Mouse (Mus musculus): ENCODE results near the gene Ttc30a1. TPM values are rescaled to one million over a fixed set of nuclear protein-coding genes. Genes with fewer than 3 reads are reported as not detected.
A peak's percentile ranks its signal among the peaks of the same experiment; 100 is the strongest.

Gene Ttc30a1
- polyA plus RNA-seq, 1 experiment from 2014 or later = 1.1 TPM

DNA sequence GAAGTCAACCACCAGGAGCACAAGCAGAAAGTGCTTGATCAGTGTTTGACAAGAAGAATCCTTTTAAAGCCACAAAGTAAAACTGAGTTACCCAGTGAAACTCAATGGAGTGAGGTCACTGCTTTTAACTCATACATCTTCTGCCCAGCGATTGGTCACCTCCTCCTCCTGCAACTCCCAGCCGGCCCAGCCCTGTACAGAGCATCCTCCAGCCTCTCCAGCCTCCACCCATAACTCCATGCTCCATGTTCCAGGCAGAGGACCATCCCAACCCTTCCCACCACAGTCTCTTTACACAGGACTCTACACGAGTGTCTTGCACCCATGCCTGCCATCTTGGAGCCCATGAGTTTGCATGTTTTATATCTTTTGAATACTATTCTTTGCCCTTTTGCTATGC lies 32.9 kb upstream of the Ttc30a1 start:
- WGBS (ENCODE audit: insufficient replicate concordance) = 76% methylated on average over 3 of the region's 3 CpGs
- no peaks in the 10 kb centered on the region for H3K9me3 ChIP-seq (ENCODE audit: low read length)
- no peaks in the 10 kb centered on the region for H3K4me1 ChIP-seq (ENCODE audit: insufficient read depth)
- no peak overlapping the region for H3K4me3 ChIP-seq (ENCODE audit: low read depth, low read length)
- no peak for DNase-seq
- TF ChIP-seq EP300 (IDR thresholded peaks at IDR 0.05; ENCODE audit: low read depth) (no peak), CTCF (IDR thresholded peaks at IDR 0.05; ENCODE audit: low read depth) (no peak)
- H3K27me3 ChIP-seq (ENCODE audit: insufficient read depth, low read length) = 0 out of 2 replicates have a peak, but pooled peaks cover 3% of the 10 kb centered on the region
- H3K36me3 ChIP-seq (replicated peaks; ENCODE audit: insufficient read depth, low read length) = no peaks in the 10 kb centered on the region
- H3K27ac ChIP-seq (ENCODE audit: low read depth) = no peak overlapping the region
- ATAC-seq = no peak
- H3K4me2 ChIP-seq (ENCODE audit: low read depth, low read length) = no peak overlapping the region
- H3K9ac ChIP-seq (replicated peaks) = no peak overlapping the region

DNA sequence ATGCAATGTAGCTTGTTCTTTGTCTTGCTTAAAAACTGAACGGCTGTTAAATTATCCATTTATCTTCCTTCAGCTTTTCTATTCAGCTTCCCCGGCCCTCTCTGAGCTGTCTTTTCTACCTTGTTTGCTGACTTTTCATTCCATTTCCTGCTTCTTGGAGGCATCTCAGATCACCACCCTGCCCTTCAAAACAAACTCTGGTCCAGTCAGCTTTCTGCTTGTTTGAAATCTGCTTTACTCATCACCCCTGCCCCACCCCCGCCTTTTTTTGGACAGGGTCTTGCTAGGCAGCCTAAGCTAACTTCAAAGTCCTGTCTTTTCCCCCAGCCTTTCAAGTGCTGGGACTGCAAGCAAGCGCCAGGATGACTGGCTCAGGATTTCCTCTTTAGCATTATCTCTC lies 24.4 kb upstream of the Ttc30a1 start:
- Histone ChIP-seq H3K27me3 (ENCODE audit: insufficient read depth, low read length) (no peaks in the 10 kb centered on the region), H3K4me1 (ENCODE audit: insufficient read depth) (no peaks in the 10 kb centered on the region), H3K4me2 (ENCODE audit: low read depth, low read length) (no peak overlapping the region), H3K4me3 (ENCODE audit: low read depth, low read length) (no peak overlapping the region), H3K36me3 (replicated peaks; ENCODE audit: insufficient read depth, low read length) (no peaks in the 10 kb centered on the region), H3K9me3 (ENCODE audit: low read length) (no peaks in the 10 kb centered on the region), H3K9ac (replicated peaks) (no peak overlapping the region), H3K27ac (ENCODE audit: low read depth) (no peak overlapping the region)
- ATAC-seq (no peak), DNase-seq (no peak)
- TF ChIP-seq CTCF (IDR thresholded peaks at IDR 0.05; ENCODE audit: low read depth) (no peak), EP300 (IDR thresholded peaks at IDR 0.05; ENCODE audit: low read depth) (no peak)
- WGBS (ENCODE audit: insufficient replicate concordance) = 29% methylated on average over 4 of the region's 4 CpGs

DNA sequence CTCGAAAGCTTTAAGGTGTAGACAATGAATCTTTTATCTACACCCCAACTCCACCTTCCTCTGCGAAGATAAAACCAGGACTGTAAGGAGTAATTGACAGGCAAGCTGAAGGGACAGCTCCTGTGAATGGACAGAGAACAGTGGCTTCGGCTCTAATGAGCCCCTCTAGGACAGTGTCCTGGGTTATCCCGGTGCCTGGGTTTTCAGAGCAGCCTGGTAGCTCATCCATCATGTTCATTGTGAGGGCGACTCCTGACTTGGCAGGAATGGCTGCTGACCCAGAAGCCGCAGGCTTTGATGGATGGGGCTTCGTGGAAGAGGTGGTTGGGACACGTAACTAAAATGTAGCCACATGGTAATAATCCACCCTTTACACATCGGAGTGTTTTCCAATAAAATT lies 21.1 kb upstream of the Ttc30a1 start:
- Histone ChIP-seq H3K4me2 (ENCODE audit: low read depth, low read length) (no peak overlapping the region), H3K27ac (ENCODE audit: low read depth) (no peak overlapping the region), H3K4me3 (ENCODE audit: low read depth, low read length) (no peak overlapping the region), H3K4me1 (ENCODE audit: insufficient read depth) (peaks cover 7% of the 10 kb centered on the region; the same call in 1 of the 2 replicates), H3K9ac (replicated peaks) (no peak overlapping the region), H3K27me3 (ENCODE audit: insufficient read depth, low read length) (no peaks in the 10 kb centered on the region), H3K36me3 (replicated peaks; ENCODE audit: insufficient read depth, low read length) (no peaks in the 10 kb centered on the region), H3K9me3 (ENCODE audit: low read length) (no peaks in the 10 kb centered on the region)
- WGBS (ENCODE audit: insufficient replicate concordance) = 66% methylated on average over 9 of the region's 9 CpGs
- DNase-seq (no peak), ATAC-seq (no peak)
- TF ChIP-seq EP300 (IDR thresholded peaks at IDR 0.05; ENCODE audit: low read depth) = no peak
- TF ChIP-seq CTCF (IDR thresholded peaks at IDR 0.05; ENCODE audit: low read depth) = no peak

DNA sequence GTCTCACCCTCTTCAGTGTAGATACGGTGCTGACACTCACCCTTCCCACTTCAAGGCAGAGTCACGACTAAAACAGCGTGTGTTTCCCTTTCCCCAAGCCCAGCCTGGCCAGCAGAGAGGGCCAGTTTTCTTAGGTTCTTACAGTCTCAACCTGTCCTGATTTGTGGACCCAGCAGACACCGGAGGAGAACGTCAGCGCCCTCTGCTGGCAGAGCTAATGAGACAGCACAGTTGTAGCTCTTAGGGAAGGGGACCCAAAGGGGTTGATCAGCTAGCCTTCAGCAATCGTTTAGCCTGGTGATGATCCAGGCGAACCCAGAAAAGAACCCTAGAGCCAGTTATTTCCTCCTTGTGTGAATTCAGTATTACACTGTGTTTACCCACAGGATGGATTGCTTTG lies 19.6 kb upstream of the Ttc30a1 start:
- Histone ChIP-seq H3K27ac (ENCODE audit: low read depth) (no peak overlapping the region), H3K9me3 (ENCODE audit: low read length) (no peaks in the 10 kb centered on the region), H3K36me3 (replicated peaks; ENCODE audit: insufficient read depth, low read length) (no peaks in the 10 kb centered on the region), H3K4me3 (ENCODE audit: low read depth, low read length) (no peak overlapping the region), H3K9ac (replicated peaks) (no peak overlapping the region), H3K27me3 (ENCODE audit: insufficient read depth, low read length) (no peaks in the 10 kb centered on the region), H3K4me1 (ENCODE audit: insufficient read depth) (peaks cover 7% of the 10 kb centered on the region; the same call in 1 of the 2 replicates), H3K4me2 (ENCODE audit: low read depth, low read length) (no peak overlapping the region)
- 26% methylated on average over 8 of the region's 8 CpGs for WGBS (ENCODE audit: insufficient replicate concordance)
- peak; percentile 88 for TF ChIP-seq CTCF (IDR thresholded peaks at IDR 0.05; ENCODE audit: low read depth)
- no peak for TF ChIP-seq EP300 (IDR thresholded peaks at IDR 0.05; ENCODE audit: low read depth)
- DNase-seq (peak; percentile 83), ATAC-seq (no peak)

DNA sequence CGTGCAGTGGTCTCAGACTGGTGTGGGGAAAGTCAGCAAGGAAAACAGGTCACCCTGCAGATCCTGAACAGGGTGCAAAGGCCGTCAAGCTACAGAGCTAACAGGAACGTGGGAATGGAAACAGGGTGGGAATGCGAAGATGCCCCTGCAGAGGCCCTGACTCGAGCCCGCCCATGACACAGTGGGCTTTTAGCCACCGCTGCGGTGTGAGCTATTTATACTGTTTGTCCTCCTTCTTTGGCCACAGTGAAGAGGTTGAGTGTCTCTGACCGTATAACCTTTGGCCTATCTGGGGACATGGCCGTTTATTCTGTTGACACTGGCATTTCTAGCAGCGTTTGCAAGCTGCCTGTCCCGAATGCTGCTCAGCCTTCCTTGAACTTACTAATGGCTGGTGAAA lies 17.9 kb upstream of the Ttc30a1 start:
- peaks cover 7% of the 10 kb centered on the region; the same call in 1 of the 2 replicates for H3K4me1 ChIP-seq (ENCODE audit: insufficient read depth)
- DNase-seq = peak; percentile 40
- H3K9me3 ChIP-seq (ENCODE audit: low read length) = no peaks in the 10 kb centered on the region
- peak overlapping the region; percentile 18; the same call in 1 of the 2 replicates for H3K4me2 ChIP-seq (ENCODE audit: low read depth, low read length)
- no peak overlapping the region for H3K27ac ChIP-seq (ENCODE audit: low read depth)
- TF ChIP-seq EP300 (IDR thresholded peaks at IDR 0.05; ENCODE audit: low read depth) (no peak), CTCF (IDR thresholded peaks at IDR 0.05; ENCODE audit: low read depth) (no peak)
- H3K36me3 ChIP-seq (replicated peaks; ENCODE audit: insufficient read depth, low read length) = no peaks in the 10 kb centered on the region
- H3K9ac ChIP-seq (replicated peaks) = no peak overlapping the region
- peak; percentile 80 for ATAC-seq
- 50% methylated on average over 12 of the region's 12 CpGs for WGBS (ENCODE audit: insufficient replicate concordance)
- H3K27me3 ChIP-seq (ENCODE audit: insufficient read depth, low read length) = no peaks in the 10 kb centered on the region
- no peak overlapping the region for H3K4me3 ChIP-seq (ENCODE audit: low read depth, low read length)

DNA sequence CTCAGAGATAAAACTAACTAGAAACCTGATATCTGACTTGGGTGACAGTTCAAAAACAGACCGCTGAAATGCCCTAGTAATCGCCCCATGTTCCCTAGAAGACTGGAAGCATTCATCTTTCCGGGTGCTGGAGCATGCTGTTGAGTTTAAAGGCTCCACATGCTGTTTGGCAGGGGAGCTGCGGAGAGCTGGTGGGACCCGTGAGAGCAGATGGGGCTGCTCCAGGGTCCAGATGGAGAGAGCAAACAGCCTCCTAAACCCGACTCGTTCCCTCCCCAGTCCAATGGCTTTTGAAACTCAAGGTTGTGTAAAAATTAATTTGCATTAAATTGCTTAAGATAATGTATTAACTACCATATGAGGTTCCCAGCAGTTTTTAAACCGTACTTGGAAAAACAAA lies 16.9 kb upstream of the Ttc30a1 start:
- H3K36me3 ChIP-seq (replicated peaks; ENCODE audit: insufficient read depth, low read length) = no peaks in the 10 kb centered on the region
- ATAC-seq = no peak

DNA sequence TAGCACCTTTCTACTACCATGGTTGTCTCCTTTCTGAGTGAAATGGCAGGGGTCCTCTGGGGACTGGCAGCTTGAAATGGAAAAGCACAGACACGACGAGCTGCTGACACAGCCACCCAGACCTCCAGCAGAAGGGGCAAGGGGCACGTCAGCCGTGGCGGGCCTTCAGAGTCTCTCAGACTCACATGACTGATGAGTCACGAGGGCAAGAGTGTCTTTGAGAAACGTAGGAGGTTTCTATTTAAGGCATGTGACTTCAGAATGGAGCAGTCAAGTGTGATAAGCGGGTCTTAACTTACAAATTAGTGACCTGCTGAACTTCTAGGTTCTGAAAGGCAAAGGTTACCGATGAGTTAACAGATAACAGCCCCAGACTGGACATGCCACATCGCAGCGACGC lies 16.0 kb upstream of the Ttc30a1 start:
- 0 out of 2 replicates have a peak, but pooled peaks have one; percentile 17 for ATAC-seq

More for the DNA sequence above, 16.9 kb upstream of the Ttc30a1 start:
- Histone ChIP-seq H3K9ac (replicated peaks) (no peak overlapping the region), H3K27ac (ENCODE audit: low read depth) (no peak overlapping the region), H3K4me3 (ENCODE audit: low read depth, low read length) (no peak overlapping the region), H3K4me2 (ENCODE audit: low read depth, low read length) (no peak overlapping the region), H3K9me3 (ENCODE audit: low read length) (no peaks in the 10 kb centered on the region), H3K27me3 (ENCODE audit: insufficient read depth, low read length) (no peaks in the 10 kb centered on the region), H3K4me1 (ENCODE audit: insufficient read depth) (peaks cover 7% of the 10 kb centered on the region; the same call in 1 of the 2 replicates)
- 60% methylated on average over 8 of the region's 8 CpGs for WGBS (ENCODE audit: insufficient replicate concordance)
- no peak for DNase-seq
- TF ChIP-seq CTCF (IDR thresholded peaks at IDR 0.05; ENCODE audit: low read depth) (no peak), EP300 (IDR thresholded peaks at IDR 0.05; ENCODE audit: low read depth) (no peak)

More for the DNA sequence above, 16.0 kb upstream of the Ttc30a1 start:
- TF ChIP-seq EP300 (IDR thresholded peaks at IDR 0.05; ENCODE audit: low read depth) = no peak
- no peak for TF ChIP-seq CTCF (IDR thresholded peaks at IDR 0.05; ENCODE audit: low read depth)
- H3K36me3 ChIP-seq (replicated peaks; ENCODE audit: insufficient read depth, low read length) = no peaks in the 10 kb centered on the region
- no peak overlapping the region for H3K27ac ChIP-seq (ENCODE audit: low read depth)
- no peaks in the 10 kb centered on the region for H3K9me3 ChIP-seq (ENCODE audit: low read length)
- no peak overlapping the region for H3K9ac ChIP-seq (replicated peaks)
- H3K4me3 ChIP-seq (ENCODE audit: low read depth, low read length) = no peak overlapping the region
- no peaks in the 10 kb centered on the region for H3K27me3 ChIP-seq (ENCODE audit: insufficient read depth, low read length)
- no peak overlapping the region for H3K4me2 ChIP-seq (ENCODE audit: low read depth, low read length)
- no peak for DNase-seq
- WGBS (ENCODE audit: insufficient replicate concordance) = 46% methylated on average over 12 of the region's 12 CpGs
- H3K4me1 ChIP-seq (ENCODE audit: insufficient read depth) = peaks cover 7% of the 10 kb centered on the region; the same call in 1 of the 2 replicates

All from liver, postnatal 0 days (tissue).